Mouse (Mus musculus) midbrain, postnatal 0 days (tissue): ENCODE measurements at regions not wholly inside any gene's neighbourhood (a gene's known extent, or its start where the extent isn't known, plus 50 kb on each side); places are given as distances from the start of the nearest gene placed in this dataset.

ENCODE experiments used
- ATAC-seq: fragments of 200-750 bp; cut with Nextera tagmentation; 2 replicates; pipeline ENCODE4 v1.8.0; 2017; ENCODE audit warnings: moderate number of reproducible peaks, mild to moderate bottlenecking, moderate TSS enrichment, moderate library complexity; ENCODE audit not compliant: low FRiP score
- DNase-seq: peaks from one replicate; pipeline ENCODE4 v3.0.0-alpha.2; 2015; ENCODE audit warnings: low spot score
- H3K27ac ChIP-seq: fragments of 300-500 bp; sonication (generic); 2 replicates; pipeline ENCODE4 v1.5.1; 2014; ENCODE audit warnings: low read depth, mild to moderate bottlenecking, low read length, mixed read lengths
- H3K27me3 ChIP-seq: fragments of 300-500 bp; sonication (generic); 2 replicates; pipeline ENCODE4 v1.6.1; 2014; ENCODE audit warnings: low read length, control low read depth, mixed read lengths; ENCODE audit not compliant: insufficient read depth
- H3K36me3 ChIP-seq: fragments of 300-500 bp; sonication (generic); 2 replicates; pipeline ENCODE4 v1.6.1; 2014; ENCODE audit warnings: low read length, control low read depth, mixed read lengths; ENCODE audit not compliant: insufficient read depth
- H3K4me1 ChIP-seq: fragments of 300-500 bp; sonication (generic); 2 replicates; pipeline ENCODE4 v1.6.1; 2014; ENCODE audit warnings: mild to moderate bottlenecking, control low read depth, antibody characterized with exemption, low read length, mixed read lengths; ENCODE audit not compliant: insufficient read depth
- H3K4me2 ChIP-seq: fragments of 300-500 bp; sonication (generic); 2 replicates; pipeline ENCODE4 v1.6.1; 2014; ENCODE audit warnings: low read depth, mild to moderate bottlenecking, low read length, mixed read lengths; ENCODE audit not compliant: poor library complexity, severe bottlenecking
- H3K4me3 ChIP-seq: fragments of 300-500 bp; sonication (generic); 2 replicates; pipeline ENCODE4 v1.5.1; 2014; ENCODE audit warnings: low read depth, mild to moderate bottlenecking, low read length, moderate library complexity
- H3K9ac ChIP-seq: fragments of 300-500 bp; sonication (generic); replicated peaks from 2 replicates; pipeline ENCODE4 v1.6.1; 2014; ENCODE audit warnings: mild to moderate bottlenecking, low read length, moderate library complexity, mixed read lengths; ENCODE audit not compliant: poor library complexity, severe bottlenecking
- H3K9me3 ChIP-seq: fragments of 300-500 bp; sonication (generic); 2 replicates; pipeline ENCODE4 v1.6.1; 2016; ENCODE audit warnings: low read length, control low read depth
- CTCF ChIP-seq: IDR thresholded peaks from 2 replicates; pipeline ENCODE4 v1.5.1; 2016; ENCODE audit warnings: antibody characterized with exemption, mild to moderate bottlenecking
- WGBS: fragments of 180-500 bp; shearing (Covaris S2); extraction: QIAGEN DNeasy Blood & Tissue Kit; methylation state at CpG from one replicate; pipeline ENCODE4 v1.1.7; 2014; 5-methylcytosine and 5-hydroxymethylcytosine counted together

DNA sequence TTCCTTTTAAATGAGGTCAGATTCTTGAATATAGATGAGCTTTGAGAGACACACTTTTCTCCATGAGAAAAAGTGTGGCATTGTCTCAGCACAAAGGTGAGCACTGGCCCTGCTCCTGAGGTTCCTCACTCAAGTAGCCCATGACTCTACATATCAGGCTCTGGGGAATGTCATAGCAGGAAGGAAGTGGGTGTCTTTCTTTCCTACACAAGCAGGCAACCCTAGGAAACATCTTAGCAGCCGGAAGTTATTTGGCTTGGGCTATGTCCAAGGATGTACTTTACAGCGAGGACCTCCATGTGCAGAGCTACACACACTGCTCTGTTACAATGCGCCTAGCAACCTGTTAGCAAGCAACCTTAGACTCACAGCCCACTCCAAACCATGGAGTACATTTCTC, 356.9 kb downstream of the Med10 start:
- Histone ChIP-seq H3K4me1 (no peaks in the 10 kb centered on the region), H3K4me2 (no peak overlapping the region), H3K27me3 (no peaks in the 10 kb centered on the region), H3K27ac (no peak overlapping the region), H3K9me3 (no peaks in the 10 kb centered on the region), H3K9ac (no peak overlapping the region), H3K36me3 (no peaks in the 10 kb centered on the region), H3K4me3 (no peak overlapping the region)
- DNase-seq (no peak), ATAC-seq (no peak)
- 70% methylated on average over 3 of the region's 3 CpGs for WGBS
- no peak for TF ChIP-seq CTCF

DNA sequence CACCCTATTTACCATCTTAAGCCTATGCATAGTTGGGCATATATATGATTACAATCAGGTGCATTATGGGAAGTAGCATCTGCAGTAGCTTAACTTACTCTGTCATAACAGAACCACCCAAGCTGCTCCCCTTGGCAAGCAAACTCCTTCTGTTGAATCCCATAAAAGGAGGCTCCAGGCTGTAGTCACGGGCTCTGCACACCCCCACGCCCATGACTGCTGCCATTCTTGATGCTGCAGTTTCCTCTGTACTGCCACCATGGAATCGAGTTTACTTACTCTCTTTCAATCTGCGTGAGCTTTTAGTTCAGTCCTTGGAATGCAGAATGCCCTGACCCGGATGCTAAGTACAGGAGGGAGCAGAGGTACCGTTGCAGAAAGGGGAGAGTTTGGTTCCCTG, 357.4 kb downstream of the Med10 start:
- 66% methylated on average over 6 of the region's 6 CpGs for WGBS
- TF ChIP-seq CTCF = no peak
- no peaks in the 10 kb centered on the region for H3K36me3 ChIP-seq
- H3K27me3 ChIP-seq = no peaks in the 10 kb centered on the region
- H3K9ac ChIP-seq = no peak overlapping the region
- no peak overlapping the region for H3K4me2 ChIP-seq
- no peak overlapping the region for H3K4me3 ChIP-seq
- ATAC-seq (no peak), DNase-seq (no peak)
- no peaks in the 10 kb centered on the region for H3K4me1 ChIP-seq
- no peak overlapping the region for H3K27ac ChIP-seq
- no peaks in the 10 kb centered on the region for H3K9me3 ChIP-seq

DNA sequence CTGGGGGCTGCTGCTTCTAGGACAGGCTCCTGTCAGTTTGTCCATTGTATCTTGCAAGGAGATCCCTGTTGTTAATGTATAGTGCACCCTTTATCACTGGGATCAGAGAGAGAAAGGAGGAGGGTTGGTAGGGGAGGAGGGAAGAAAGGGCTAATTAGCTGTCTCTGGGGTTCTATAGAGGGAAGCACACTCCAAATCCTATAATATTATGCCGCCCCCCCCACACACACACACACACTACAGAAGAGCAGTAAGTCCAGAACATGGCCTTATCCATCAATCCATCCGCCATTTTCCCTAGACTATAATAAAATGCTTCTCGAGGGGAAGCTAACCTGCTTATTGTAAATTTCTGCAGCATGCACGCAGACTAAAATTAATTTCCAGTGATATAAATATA, 359.9 kb downstream of the Med10 start:
- DNase-seq (no peak), ATAC-seq (no peak)
- TF ChIP-seq CTCF = no peak
- no peak overlapping the region for H3K27ac ChIP-seq
- H3K36me3 ChIP-seq = no peaks in the 10 kb centered on the region
- H3K4me2 ChIP-seq = no peak overlapping the region
- H3K4me1 ChIP-seq = no peaks in the 10 kb centered on the region
- H3K27me3 ChIP-seq = no peaks in the 10 kb centered on the region
- no peaks in the 10 kb centered on the region for H3K9me3 ChIP-seq
- 85% methylated on average over 4 of the region's 4 CpGs for WGBS
- H3K4me3 ChIP-seq = no peak overlapping the region
- no peak overlapping the region for H3K9ac ChIP-seq

GRCm38 (mm10) chr13:70165511-70166225, 363.5 kb downstream of the Med10 start:
- no peak overlapping the region for H3K4me2 ChIP-seq
- H3K9me3 ChIP-seq = no peaks in the 10 kb centered on the region
- WGBS = 53% methylated on average over 15 of the region's 15 CpGs
- no peak overlapping the region for H3K27ac ChIP-seq
- no peaks in the 10 kb centered on the region for H3K36me3 ChIP-seq
- H3K4me1 ChIP-seq = no peaks in the 10 kb centered on the region
- DNase-seq (peak; percentile 70), ATAC-seq (0 out of 2 replicates have a peak, but pooled peaks have one; percentile 16)
- H3K27me3 ChIP-seq = no peaks in the 10 kb centered on the region
- no peak overlapping the region for H3K4me3 ChIP-seq
- TF ChIP-seq CTCF = no peak
- H3K9ac ChIP-seq = no peak overlapping the region

DNA sequence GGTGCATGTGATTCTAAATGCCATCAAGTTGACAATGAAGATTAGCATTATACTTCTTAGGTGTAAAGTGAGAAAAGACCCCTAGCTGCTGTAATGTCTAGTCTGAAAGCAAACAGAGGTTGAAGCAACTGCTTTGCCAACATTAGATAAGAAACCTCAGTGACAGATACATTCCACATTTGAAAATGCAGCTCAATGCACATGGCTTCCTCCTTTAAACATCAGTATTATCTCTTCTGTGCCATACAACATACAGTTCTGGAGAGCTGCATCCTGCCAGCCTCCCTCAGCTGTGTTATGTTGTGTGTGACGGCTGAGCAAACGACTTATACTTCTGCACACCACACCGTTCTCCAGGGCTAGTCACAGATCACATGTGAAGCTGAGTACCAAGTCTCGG, 365.6 kb downstream of the Med10 start:
- no peaks in the 10 kb centered on the region for H3K9me3 ChIP-seq
- H3K9ac ChIP-seq = no peak overlapping the region
- H3K36me3 ChIP-seq = no peaks in the 10 kb centered on the region
- no peak overlapping the region for H3K27ac ChIP-seq
- DNase-seq (no peak), ATAC-seq (no peak)
- no peak overlapping the region for H3K4me2 ChIP-seq
- no peak for TF ChIP-seq CTCF
- no peaks in the 10 kb centered on the region for H3K4me1 ChIP-seq
- H3K27me3 ChIP-seq = no peaks in the 10 kb centered on the region
- H3K4me3 ChIP-seq = no peak overlapping the region
- 80% methylated on average over 4 of the region's 4 CpGs for WGBS

DNA sequence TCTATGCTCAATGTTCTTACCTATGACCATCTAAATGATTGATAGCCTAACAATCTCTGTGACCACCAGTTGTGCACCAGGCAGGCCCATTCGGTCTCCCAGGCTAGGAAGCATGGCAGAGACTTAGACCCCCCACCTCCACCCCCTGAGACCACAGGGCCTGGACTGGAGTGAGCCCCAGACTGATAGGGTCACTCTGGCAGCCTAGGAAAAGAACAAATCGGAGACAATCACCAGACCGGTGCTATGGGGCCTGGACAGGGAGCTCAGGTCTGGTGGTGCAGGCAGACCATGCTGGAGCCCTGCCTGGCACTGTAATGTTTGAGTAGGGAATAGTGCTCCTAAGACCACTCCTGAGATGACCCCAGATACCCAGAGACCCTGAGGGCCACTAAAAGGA, 366.7 kb downstream of the Med10 start:
- 89% methylated on average over 3 of the region's 3 CpGs for WGBS
- no peak for ATAC-seq
- Histone ChIP-seq H3K4me1 (no peaks in the 10 kb centered on the region), H3K9me3 (no peaks in the 10 kb centered on the region), H3K9ac (no peak overlapping the region), H3K27me3 (no peaks in the 10 kb centered on the region), H3K4me2 (no peak overlapping the region), H3K27ac (no peak overlapping the region), H3K36me3 (no peaks in the 10 kb centered on the region), H3K4me3 (no peak overlapping the region)
- no peak for TF ChIP-seq CTCF
- DNase-seq = no peak
